Mouse (Mus musculus): ENCODE measurements at regions not wholly inside any gene's neighbourhood (a gene's known extent, or its start where the extent isn't known, plus 50 kb on each side); places are given as distances from the start of the nearest gene placed in this dataset.
"Not testable (repeated sequence)": the region's sequence is repeated elsewhere in the genome, so short reads cannot be mapped to it uniquely, and the experiment has no call there.

DNA sequence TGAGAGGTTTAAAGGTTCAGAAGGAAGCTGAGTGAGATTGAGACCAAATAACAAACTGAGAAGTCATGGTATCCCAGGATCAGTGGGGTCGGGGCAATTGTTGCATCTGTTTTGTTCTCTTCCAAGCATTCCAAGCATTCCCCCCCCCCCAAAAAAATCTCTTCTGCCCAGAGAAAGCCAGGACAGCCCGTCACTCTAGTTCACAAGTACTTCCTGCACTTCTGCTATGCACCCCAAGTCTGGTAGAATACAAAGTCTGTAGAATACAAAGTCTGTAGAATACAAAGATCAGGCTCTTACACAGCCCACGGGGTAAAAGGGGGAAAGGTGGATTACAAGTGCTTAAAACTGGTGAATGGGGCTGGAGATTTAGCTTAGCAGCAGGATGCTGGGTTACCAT, 99.5 kb upstream of the Rad23b start:
- Histone ChIP-seq H3K27ac (ENCODE audit: insufficient read depth, low read depth, low read length) (no peak overlapping the region), H3K4me3 (ENCODE audit: insufficient read depth, low read depth, low read length) (no peak overlapping the region), H3K4me1 (ENCODE audit: control insufficient read depth, insufficient read depth, low read length) (peaks cover 6% of the 10 kb centered on the region)
- TF ChIP-seq CTCF (IDR thresholded peaks at IDR 0.05; ENCODE audit: insufficient read depth, low read depth, low read length) (no peak), POLR2A (IDR thresholded peaks at IDR 0.05; ENCODE audit: insufficient read depth, low read depth, low read length) (no peak)
- 58% methylated on average over 3 of the region's 3 CpGs for WGBS

DNA sequence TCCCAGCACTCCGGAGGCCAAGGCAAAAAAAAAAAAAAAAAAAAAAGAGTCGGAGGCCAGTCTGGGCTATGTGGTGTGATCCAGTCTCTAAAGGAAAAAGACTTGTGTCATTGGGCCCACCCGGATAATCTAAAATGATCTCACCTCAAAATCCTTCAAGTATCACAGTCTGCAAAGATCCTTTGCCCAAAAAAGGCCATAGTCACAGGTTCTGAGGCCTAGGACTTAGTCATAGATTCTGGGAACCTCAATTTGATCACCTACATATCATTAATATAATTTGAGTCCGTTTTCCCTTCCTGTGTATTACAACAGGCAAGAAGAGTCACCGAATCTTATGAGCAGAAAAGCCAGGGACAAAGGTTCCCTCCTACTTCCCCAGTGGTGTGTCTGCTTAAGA, 98.3 kb upstream of the Rad23b start:
- no peak overlapping the region for H3K27ac ChIP-seq (ENCODE audit: insufficient read depth, low read depth, low read length)
- 85% methylated on average over 5 of the region's 5 CpGs for WGBS
- no peak overlapping the region for H3K4me3 ChIP-seq (ENCODE audit: insufficient read depth, low read depth, low read length)
- TF ChIP-seq CTCF (IDR thresholded peaks at IDR 0.05; ENCODE audit: insufficient read depth, low read depth, low read length) (no peak), POLR2A (IDR thresholded peaks at IDR 0.05; ENCODE audit: insufficient read depth, low read depth, low read length) (no peak)
- H3K4me1 ChIP-seq (ENCODE audit: control insufficient read depth, insufficient read depth, low read length), result peaks cover 6% of the 10 kb centered on the region

DNA sequence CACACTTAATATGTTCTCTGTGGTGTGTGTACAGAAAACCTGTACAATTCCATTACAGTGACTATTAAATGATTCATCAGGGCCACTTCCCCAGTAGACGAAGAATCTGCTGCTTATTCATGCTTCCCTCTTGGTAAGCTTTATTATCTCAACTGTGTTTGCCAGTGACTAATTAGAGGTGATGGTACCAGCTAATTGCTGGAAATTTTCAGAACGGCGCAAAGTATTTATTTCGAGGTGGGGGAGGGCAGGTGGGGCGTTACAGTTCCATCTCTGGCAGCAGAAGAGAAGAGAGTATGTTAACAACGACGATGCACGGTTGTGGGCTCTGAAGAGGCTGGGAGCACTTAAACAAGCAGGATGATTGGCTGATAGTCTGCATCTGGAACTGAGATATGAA, 96.1 kb upstream of the Rad23b start:
- WGBS, result 22% methylated on average over 8 of the region's 8 CpGs
- H3K4me1 ChIP-seq (ENCODE audit: control insufficient read depth, insufficient read depth, low read length), result peaks cover 6% of the 10 kb centered on the region
- H3K27ac ChIP-seq (ENCODE audit: insufficient read depth, low read depth, low read length), result no peak overlapping the region
- no peak overlapping the region for H3K4me3 ChIP-seq (ENCODE audit: insufficient read depth, low read depth, low read length)
- TF ChIP-seq CTCF (IDR thresholded peaks at IDR 0.05; ENCODE audit: insufficient read depth, low read depth, low read length) (no peak), POLR2A (IDR thresholded peaks at IDR 0.05; ENCODE audit: insufficient read depth, low read depth, low read length) (no peak)

DNA sequence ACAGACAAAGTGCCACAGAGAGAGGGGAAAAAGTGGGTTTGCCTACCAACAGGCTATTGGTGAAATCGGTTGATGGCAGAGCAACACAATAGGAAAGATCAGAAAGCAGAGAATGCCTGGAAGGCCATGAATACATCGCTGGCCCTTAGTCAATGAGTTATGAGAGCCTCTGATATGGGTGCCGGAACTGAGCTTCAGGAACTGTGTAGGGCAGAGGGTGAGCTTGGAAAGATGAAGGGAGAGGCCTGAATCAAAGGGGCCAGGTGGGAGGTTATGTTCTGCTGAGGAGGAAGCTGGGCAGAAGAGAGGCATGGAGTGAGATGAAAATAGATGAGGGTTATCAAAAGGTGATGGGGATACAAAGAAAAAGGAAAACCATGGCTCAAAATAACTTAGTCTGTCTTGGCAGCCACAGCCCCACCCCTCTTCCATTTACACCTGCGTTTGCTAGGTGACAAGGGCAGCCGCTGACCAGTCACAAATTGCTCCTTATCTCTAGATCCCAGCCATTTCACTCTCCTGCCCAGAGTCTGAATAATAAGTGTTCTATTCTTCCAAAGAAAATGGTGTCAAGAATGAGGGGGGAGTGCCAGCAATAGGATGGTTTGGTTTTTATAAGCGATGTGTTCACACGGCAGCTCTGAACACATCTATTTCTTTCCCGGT, 77.7 kb upstream of the Rad23b start:
- H3K4me3 ChIP-seq (ENCODE audit: insufficient read depth, low read depth, low read length), result no peak overlapping the region
- H3K4me1 ChIP-seq (ENCODE audit: control insufficient read depth, insufficient read depth, low read length), result peaks cover 7% of the 10 kb centered on the region; the same call in 1 of the 2 replicates
- WGBS, result 88% methylated on average over 8 of the region's 8 CpGs
- H3K27ac ChIP-seq (ENCODE audit: insufficient read depth, low read depth, low read length), result no peak overlapping the region
- no peak for TF ChIP-seq POLR2A (IDR thresholded peaks at IDR 0.05; ENCODE audit: insufficient read depth, low read depth, low read length)
- no peak for TF ChIP-seq CTCF (IDR thresholded peaks at IDR 0.05; ENCODE audit: insufficient read depth, low read depth, low read length)

DNA sequence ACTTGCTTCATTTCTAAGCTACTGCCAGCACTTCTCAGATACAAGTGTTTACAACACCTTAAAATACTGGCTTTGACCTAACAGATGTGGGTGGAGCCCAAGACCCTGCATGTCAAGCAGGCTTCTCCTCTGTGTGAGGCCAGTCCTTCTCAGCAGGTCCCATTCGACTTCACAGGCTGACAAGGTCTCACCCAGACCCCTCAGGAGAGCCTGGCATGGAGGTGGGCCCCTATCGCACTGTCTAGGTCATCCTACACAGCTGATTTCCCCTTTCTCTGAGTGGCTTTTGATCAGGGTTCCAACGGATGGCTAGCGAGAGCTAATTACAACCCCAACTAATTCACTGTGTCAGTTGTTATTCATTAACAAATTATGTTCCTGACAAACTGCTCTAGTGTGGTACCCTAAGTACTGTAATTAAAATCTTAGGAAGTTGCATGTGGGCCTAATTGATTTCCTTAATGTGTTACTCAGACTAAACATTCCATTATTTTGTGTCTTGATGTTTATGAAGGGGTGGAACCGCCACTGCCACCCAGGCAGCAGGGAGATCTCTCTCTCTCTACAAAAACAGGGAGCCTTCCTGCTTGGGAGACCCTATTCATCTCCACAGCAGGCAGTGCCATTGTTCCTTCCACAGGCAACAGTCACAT, 73.4 kb upstream of the Rad23b start:
- no peak for TF ChIP-seq POLR2A (IDR thresholded peaks at IDR 0.05; ENCODE audit: insufficient read depth, low read depth, low read length)
- TF ChIP-seq CTCF (IDR thresholded peaks at IDR 0.05; ENCODE audit: insufficient read depth, low read depth, low read length), result no peak
- peaks cover 9% of the 10 kb centered on the region for H3K4me1 ChIP-seq (ENCODE audit: control insufficient read depth, insufficient read depth, low read length)
- WGBS, result 13% methylated on average over 5 of the region's 5 CpGs

DNA sequence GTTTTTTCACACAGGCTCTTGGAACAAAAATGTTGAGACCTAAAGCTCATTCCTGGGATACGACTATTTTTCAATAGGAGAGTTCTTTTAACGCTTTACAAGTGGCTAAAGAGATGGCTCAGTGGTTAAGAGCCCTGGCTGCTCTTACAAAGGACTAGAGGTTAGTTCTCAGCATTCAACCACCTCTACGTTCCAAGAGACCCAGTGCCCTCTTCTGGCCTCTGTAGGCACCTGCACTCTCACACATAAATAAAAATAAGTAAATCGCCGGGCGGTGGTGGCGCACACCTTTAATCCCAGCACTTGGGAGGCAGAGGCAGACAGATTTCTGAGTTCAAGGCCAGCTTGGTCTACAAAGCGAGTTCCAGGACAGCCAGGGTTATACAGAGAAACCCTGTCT, 70.5 kb upstream of the Rad23b start:
- H3K27ac ChIP-seq (ENCODE audit: insufficient read depth, low read depth, low read length); H3K4me3 ChIP-seq (ENCODE audit: insufficient read depth, low read depth, low read length); H3K4me1 ChIP-seq (ENCODE audit: control insufficient read depth, insufficient read depth, low read length): not testable (repeated sequence)
- WGBS, result 95% methylated on average over 8 of the region's 8 CpGs

More for the DNA sequence above, 73.4 kb upstream of the Rad23b start:
- H3K4me3 ChIP-seq (ENCODE audit: insufficient read depth, low read depth, low read length), result no peak overlapping the region
- no peak overlapping the region for H3K27ac ChIP-seq (ENCODE audit: insufficient read depth, low read depth, low read length)

DNA sequence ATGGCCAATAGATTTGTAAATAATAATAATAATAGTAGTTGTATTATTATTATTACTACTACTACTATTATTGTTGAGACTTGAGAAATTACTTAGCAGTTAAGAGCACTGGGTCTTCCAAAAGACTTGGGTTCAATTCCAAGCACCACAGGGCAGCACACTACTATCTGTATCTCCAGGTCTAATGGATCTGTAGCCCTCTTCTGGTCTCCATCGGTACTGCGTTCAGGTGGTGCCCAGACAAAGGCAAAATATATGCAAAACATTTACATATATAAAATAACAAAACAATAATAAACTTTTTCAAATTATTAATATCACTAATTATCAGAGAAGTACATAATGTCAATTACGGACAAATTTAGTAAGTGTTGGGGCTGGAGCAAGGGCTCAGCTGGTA, 69.1 kb upstream of the Rad23b start:
- no peak for TF ChIP-seq CTCF (IDR thresholded peaks at IDR 0.05; ENCODE audit: insufficient read depth, low read depth, low read length)
- no peak for TF ChIP-seq POLR2A (IDR thresholded peaks at IDR 0.05; ENCODE audit: insufficient read depth, low read depth, low read length)
- WGBS, result 89% methylated on average over 3 of the region's 3 CpGs
- Histone ChIP-seq H3K4me3 (ENCODE audit: insufficient read depth, low read depth, low read length) (no peak overlapping the region), H3K4me1 (ENCODE audit: control insufficient read depth, insufficient read depth, low read length) (peaks cover 9% of the 10 kb centered on the region), H3K27ac (ENCODE audit: insufficient read depth, low read depth, low read length) (no peak overlapping the region)

DNA sequence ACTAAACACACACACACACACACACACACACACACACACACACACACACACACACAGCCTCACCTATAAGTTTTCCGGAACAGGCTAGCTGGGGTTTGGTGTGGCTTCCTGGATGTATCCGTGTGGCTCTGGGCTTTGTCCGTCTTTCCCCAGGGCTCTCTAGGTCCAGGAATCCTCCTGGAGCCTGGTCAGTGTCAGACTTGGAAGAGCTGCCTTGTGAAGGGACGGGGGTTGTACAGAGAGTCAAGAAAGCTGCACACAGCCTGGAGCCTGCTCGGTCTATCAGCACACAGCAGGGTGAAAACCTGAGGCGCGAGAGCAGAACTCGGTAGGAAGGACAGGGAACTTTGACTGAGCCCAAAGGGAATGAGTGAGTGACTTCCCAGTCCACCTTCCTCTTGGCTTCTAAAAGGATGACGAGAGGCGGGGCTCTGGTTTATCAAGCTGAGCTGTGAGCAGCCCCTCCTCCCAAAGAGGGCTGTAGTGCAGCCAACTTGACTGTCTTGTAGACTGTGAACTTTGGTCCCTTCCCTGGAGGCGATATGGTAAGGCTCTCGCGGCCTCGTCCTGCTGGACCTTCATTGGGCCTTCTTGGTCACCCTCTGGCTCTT, 68.3 kb upstream of the Rad23b start:
- no peak for TF ChIP-seq POLR2A (IDR thresholded peaks at IDR 0.05; ENCODE audit: insufficient read depth, low read depth, low read length)
- TF ChIP-seq CTCF (IDR thresholded peaks at IDR 0.05; ENCODE audit: insufficient read depth, low read depth, low read length), result no peak
- Histone ChIP-seq H3K4me1 (ENCODE audit: control insufficient read depth, insufficient read depth, low read length) (peaks cover 7% of the 10 kb centered on the region), H3K27ac (ENCODE audit: insufficient read depth, low read depth, low read length) (no peak overlapping the region), H3K4me3 (ENCODE audit: insufficient read depth, low read depth, low read length) (no peak overlapping the region)
- 85% methylated on average over 14 of the region's 14 CpGs for WGBS

DNA sequence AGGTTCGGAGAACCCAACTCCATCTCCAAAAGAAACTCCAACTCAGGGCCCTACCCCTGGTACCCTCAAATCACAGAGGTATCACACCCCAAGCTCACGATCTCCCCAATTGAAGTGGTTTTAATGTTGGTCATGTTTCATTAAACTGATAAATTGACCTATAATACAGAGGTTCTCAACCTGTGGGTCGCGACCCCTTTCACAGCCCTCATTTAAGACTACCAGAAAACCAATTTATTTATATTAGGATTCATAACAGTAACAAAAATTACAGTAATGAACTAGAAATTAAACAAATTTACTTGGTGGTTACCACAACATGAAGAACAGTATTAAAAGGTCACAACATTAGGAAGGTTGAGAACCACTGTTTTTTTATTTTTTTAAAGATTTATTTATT, 67.4 kb upstream of the Rad23b start:
- Histone ChIP-seq H3K4me3 (ENCODE audit: insufficient read depth, low read depth, low read length) (no peak overlapping the region), H3K4me1 (ENCODE audit: control insufficient read depth, insufficient read depth, low read length) (peaks cover under 1% of the 10 kb centered on the region; the same call in 1 of the 2 replicates), H3K27ac (ENCODE audit: insufficient read depth, low read depth, low read length) (no peak overlapping the region)
- 95% methylated on average over 4 of the region's 4 CpGs for WGBS
- TF ChIP-seq CTCF (IDR thresholded peaks at IDR 0.05; ENCODE audit: insufficient read depth, low read depth, low read length) (no peak), POLR2A (IDR thresholded peaks at IDR 0.05; ENCODE audit: insufficient read depth, low read depth, low read length) (no peak)
